Mouse (Mus musculus) liver, embryonic 14.5 days (tissue): ENCODE data around the gene Gpr183.

Source experiments
- CTCF ChIP-seq: IDR thresholded peaks from 2 replicates; pipeline ENCODE4 v1.5.1; 2016; ENCODE audit warnings: antibody characterized with exemption, low read depth, control low read depth
- EP300 ChIP-seq: IDR thresholded peaks from 2 replicates; pipeline ENCODE4 v1.6.1; 2016; ENCODE audit warnings: antibody characterized with exemption, low read depth

DNA sequence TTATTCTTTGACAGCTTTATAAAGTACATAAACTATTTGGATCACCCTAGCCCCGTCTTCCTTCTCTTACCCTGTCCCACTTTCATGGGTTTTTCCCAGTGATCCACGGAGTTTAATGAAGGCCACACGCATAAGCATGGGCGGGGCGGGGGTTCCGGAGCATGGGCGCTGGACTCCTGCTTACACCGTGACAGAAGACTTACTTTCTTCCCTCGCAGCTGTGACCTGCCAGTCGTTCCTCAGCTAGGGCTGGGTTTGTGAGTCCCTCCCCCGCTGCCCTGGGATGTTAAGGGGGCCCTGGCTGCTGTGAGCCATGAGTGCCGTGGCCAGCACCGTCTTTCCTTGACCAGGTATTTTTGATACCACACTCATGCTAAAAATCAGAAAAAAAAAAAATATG, 47.8 kb upstream of the Gpr183 start:
- TF ChIP-seq EP300 (no peak), CTCF (no peak)
